Mouse (Mus musculus) mesoderm, embryonic 11.5 days (tissue): Measurements from ENCODE around the gene D130043K22Rik.

ENCODE experiments used
- DNase-seq: peaks from one replicate; pipeline ENCODE4 v3.0.0-alpha.2; 2012; ENCODE audit warnings: low read depth, low spot score

The D130043K22Rik gene

GRCm38 (mm10) chr13:24945567-24945966 is 100.6 kb downstream of the D130043K22Rik start:
- DNase-seq: peak; percentile 44

- DNase-seq: no peak
Observed at GRCm38 (mm10) chr13:24947158-24947557, 102.2 kb downstream of the D130043K22Rik start.

GRCm38 (mm10) chr13:24948870-24949269 is 103.9 kb downstream of the D130043K22Rik start:
- no peak for DNase-seq
